Mouse (Mus musculus): ENCODE data around the gene Acox3. TPM values are rescaled to one million over a fixed set of nuclear protein-coding genes. Genes with fewer than 3 reads are reported as not detected.

Acox3 gene
- polyA plus RNA-seq, 1 experiment from 2014 or later = 19.7 TPM

GRCm38 (mm10) chr5:35655753-35656485 lies 73.1 kb downstream of the Acox3 start:
- 85% methylated on average over 10 of the region's 10 CpGs for WGBS
- no peaks in the 10 kb centered on the region for H3K4me1 ChIP-seq (replicated peaks; ENCODE audit: control insufficient read depth, insufficient read depth, low read length)
- no peak overlapping the region for H3K4me3 ChIP-seq (ENCODE audit: low read depth, low read length)
- H3K9ac ChIP-seq (ENCODE audit: low read depth, low read length) = no peak overlapping the region
- H3K36me3 ChIP-seq (ENCODE audit: control insufficient read depth, insufficient read depth) = no peaks in the 10 kb centered on the region
- no peak for ATAC-seq
- no peaks in the 10 kb centered on the region for H3K27me3 ChIP-seq (replicated peaks; ENCODE audit: control insufficient read depth, insufficient read depth, low read length)
- TF ChIP-seq CTCF (IDR thresholded peaks at IDR 0.05; ENCODE audit: low read depth) = no peak
- H3K9me3 ChIP-seq (ENCODE audit: control insufficient read depth) = no peaks in the 10 kb centered on the region
- no peak overlapping the region for H3K4me2 ChIP-seq (replicated peaks; ENCODE audit: low read depth)
- no peak overlapping the region for H3K27ac ChIP-seq (ENCODE audit: low read depth, low read length)

- no peaks in the 10 kb centered on the region for H3K9me3 ChIP-seq (ENCODE audit: control insufficient read depth)
- H3K9ac ChIP-seq (ENCODE audit: low read depth, low read length) = no peak overlapping the region
- ATAC-seq = no peak
- H3K4me3 ChIP-seq (ENCODE audit: low read depth, low read length) = no peak overlapping the region
- no peak overlapping the region for H3K4me2 ChIP-seq (replicated peaks; ENCODE audit: low read depth)
- H3K4me1 ChIP-seq (replicated peaks; ENCODE audit: control insufficient read depth, insufficient read depth, low read length) = no peaks in the 10 kb centered on the region
- H3K36me3 ChIP-seq (ENCODE audit: control insufficient read depth, insufficient read depth) = no peaks in the 10 kb centered on the region
- no peaks in the 10 kb centered on the region for H3K27me3 ChIP-seq (replicated peaks; ENCODE audit: control insufficient read depth, insufficient read depth, low read length)
- H3K27ac ChIP-seq (ENCODE audit: low read depth, low read length) = no peak overlapping the region
- WGBS = 57% methylated on average over 3 of the region's 3 CpGs
- no peak for TF ChIP-seq CTCF (IDR thresholded peaks at IDR 0.05; ENCODE audit: low read depth)
Measured at GRCm38 (mm10) chr5:35659503-35659902, 76.7 kb downstream of the Acox3 start.

GRCm38 (mm10) chr5:35661210-35661609 lies 78.4 kb downstream of the Acox3 start:
- Histone ChIP-seq H3K9ac (ENCODE audit: low read depth, low read length) (no peak overlapping the region), H3K36me3 (ENCODE audit: control insufficient read depth, insufficient read depth) (peaks cover 3% of the 10 kb centered on the region; the same call in 1 of the 2 replicates), H3K4me3 (ENCODE audit: low read depth, low read length) (no peak overlapping the region), H3K27me3 (replicated peaks; ENCODE audit: control insufficient read depth, insufficient read depth, low read length) (no peaks in the 10 kb centered on the region), H3K4me2 (replicated peaks; ENCODE audit: low read depth) (no peak overlapping the region), H3K27ac (ENCODE audit: low read depth, low read length) (no peak overlapping the region), H3K4me1 (replicated peaks; ENCODE audit: control insufficient read depth, insufficient read depth, low read length) (no peaks in the 10 kb centered on the region), H3K9me3 (ENCODE audit: control insufficient read depth) (no peaks in the 10 kb centered on the region)
- ATAC-seq = no peak
- TF ChIP-seq CTCF (IDR thresholded peaks at IDR 0.05; ENCODE audit: low read depth) = no peak
- 70% methylated on average over 6 of the region's 6 CpGs for WGBS

DNA sequence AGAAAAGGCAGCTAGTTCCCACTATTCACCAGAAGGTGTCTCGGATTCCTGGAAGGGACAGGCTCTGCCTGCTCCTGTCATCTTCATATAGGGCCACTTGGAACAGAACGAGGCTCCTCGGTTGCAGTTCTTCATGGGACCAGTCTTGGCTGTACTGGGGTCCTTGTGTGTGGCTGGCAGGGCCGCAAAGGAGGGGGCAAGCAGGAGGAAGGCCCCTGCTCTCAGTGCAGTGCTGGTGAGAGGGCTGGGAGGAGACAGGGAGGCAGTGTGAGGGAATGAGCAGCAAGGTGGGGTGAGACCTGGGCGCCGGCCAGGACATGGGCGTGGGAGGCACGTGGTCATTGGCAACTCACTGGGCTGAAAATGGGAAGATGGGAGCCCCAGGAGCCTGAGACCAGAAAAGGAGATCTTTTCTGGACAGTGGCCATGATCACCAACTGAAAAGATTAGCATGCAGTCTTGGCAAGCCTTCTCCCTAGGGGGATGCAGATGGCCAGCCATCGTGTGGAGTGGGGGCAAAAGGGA lies 79.2 kb downstream of the Acox3 start:
- no peaks in the 10 kb centered on the region for H3K27me3 ChIP-seq (replicated peaks; ENCODE audit: control insufficient read depth, insufficient read depth, low read length)
- H3K9ac ChIP-seq (ENCODE audit: low read depth, low read length) = no peak overlapping the region
- no peaks in the 10 kb centered on the region for H3K4me1 ChIP-seq (replicated peaks; ENCODE audit: control insufficient read depth, insufficient read depth, low read length)
- WGBS = 75% methylated on average over 9 of the region's 9 CpGs
- H3K36me3 ChIP-seq (ENCODE audit: control insufficient read depth, insufficient read depth) = peaks cover 3% of the 10 kb centered on the region; the same call in 1 of the 2 replicates
- H3K9me3 ChIP-seq (ENCODE audit: control insufficient read depth) = no peaks in the 10 kb centered on the region
- TF ChIP-seq CTCF (IDR thresholded peaks at IDR 0.05; ENCODE audit: low read depth) = no peak
- H3K27ac ChIP-seq (ENCODE audit: low read depth, low read length) = no peak overlapping the region
- ATAC-seq = no peak
- no peak overlapping the region for H3K4me3 ChIP-seq (ENCODE audit: low read depth, low read length)
- no peak overlapping the region for H3K4me2 ChIP-seq (replicated peaks; ENCODE audit: low read depth)

Other genes starting within 250 kb of the Acox3 start
- gene Hmx1, start 193.9 kb upstream of the Acox3 start, polyA plus RNA-seq (2015; fragmentation: Nextera tagmentation; extraction: Ambion mirVana) = not detected in 2 replicates
- 4.0 and 4.4 TPM in 2 replicates for gene Cpz, start 57.3 kb upstream of the Acox3 start, polyA plus RNA-seq (2015; fragmentation: Nextera tagmentation; extraction: Ambion mirVana)
- gene Trmt44, start 8.0 kb upstream of the Acox3 start, polyA plus RNA-seq (2015; fragmentation: Nextera tagmentation; extraction: Ambion mirVana) = 3.6 and 4.6 TPM in 2 replicates
- gene Htra3, start 96.7 kb downstream of the Acox3 start, polyA plus RNA-seq (2015; fragmentation: Nextera tagmentation; extraction: Ambion mirVana) = 24.5 and 25.5 TPM in 2 replicates
- gene Sh3tc1, start 156.9 kb downstream of the Acox3 start, polyA plus RNA-seq (2015; fragmentation: Nextera tagmentation; extraction: Ambion mirVana) = 18.3 and 18.7 TPM in 2 replicates
- gene Ablim2, start 174.8 kb downstream of the Acox3 start, polyA plus RNA-seq (2015; fragmentation: Nextera tagmentation; extraction: Ambion mirVana) = 1.9 and 2.0 TPM in 2 replicates